Mouse (Mus musculus) R1 (cell line): ENCODE data around the gene Smtn.

Experiments used
- DNase-seq: peaks from one replicate; pipeline ENCODE4 v3.0.0-alpha.2; 2018; ENCODE audit warnings: low read depth, low spot score

The Smtn gene

GRCm38 (mm10) chr11:3540451-3541085 lies at the start of gene Smtn:
Gene Smtn, minus strand, starts transcription at chr11:3540612.
- DNase-seq = no peak

GRCm38 (mm10) chr11:3588036-3588672 lies 47.7 kb upstream of the Smtn start:
- DNase-seq = no peak

- peak; percentile 32 for DNase-seq
Measured at GRCm38 (mm10) chr11:3587350-3587749, 46.9 kb upstream of the Smtn start.

GRCm38 (mm10) chr11:3585983-3586618 lies 45.7 kb upstream of the Smtn start:
- peak; percentile 67 for DNase-seq

GRCm38 (mm10) chr11:3583127-3583526 lies 42.7 kb upstream of the Smtn start:
- DNase-seq = no peak

GRCm38 (mm10) chr11:3581908-3582307 lies 41.5 kb upstream of the Smtn start:
- no peak for DNase-seq

GRCm38 (mm10) chr11:3580306-3581084 lies 40.1 kb upstream of the Smtn start:
- DNase-seq = no peak

- DNase-seq = peak; percentile 85
Measured at GRCm38 (mm10) chr11:3578050-3578725, 37.8 kb upstream of the Smtn start.

GRCm38 (mm10) chr11:3575238-3575637 lies 34.8 kb upstream of the Smtn start:
- peak; percentile 32 for DNase-seq

GRCm38 (mm10) chr11:3573092-3573491 lies 32.7 kb upstream of the Smtn start:
- peak; percentile 80 for DNase-seq

- DNase-seq = no peak
Measured at GRCm38 (mm10) chr11:3572181-3572580, 31.8 kb upstream of the Smtn start.

GRCm38 (mm10) chr11:3570321-3570720 lies 29.9 kb upstream of the Smtn start:
- DNase-seq = no peak

GRCm38 (mm10) chr11:3567896-3568295 lies 27.5 kb upstream of the Smtn start:
- DNase-seq = no peak

GRCm38 (mm10) chr11:3566018-3566417 lies 25.6 kb upstream of the Smtn start:
- DNase-seq = no peak

- no peak for DNase-seq
Measured at GRCm38 (mm10) chr11:3564451-3564850, 24.0 kb upstream of the Smtn start.

- DNase-seq = no peak
Measured at GRCm38 (mm10) chr11:3563853-3564252, 23.4 kb upstream of the Smtn start.

GRCm38 (mm10) chr11:3560202-3560601 lies 19.8 kb upstream of the Smtn start:
- no peak for DNase-seq

GRCm38 (mm10) chr11:3557852-3558251 lies 17.4 kb upstream of the Smtn start:
- DNase-seq = no peak

GRCm38 (mm10) chr11:3554976-3555375 lies 14.6 kb upstream of the Smtn start:
- DNase-seq = no peak

- DNase-seq = peak; percentile 82
Measured at GRCm38 (mm10) chr11:3549791-3550190, 9.4 kb upstream of the Smtn start.

- peak; percentile 98 for DNase-seq
Measured at GRCm38 (mm10) chr11:3548564-3549295, 8.3 kb upstream of the Smtn start.
